Mouse (Mus musculus) kidney, adult 2 months (tissue): ENCODE results near the gene Tmem161a.

ENCODE experiments used
- CTCF ChIP-seq: fragments of 200-500 bp; conservative IDR thresholded peaks from 2 replicates; pipeline ENCODE4 v1.5.1; 2011; ENCODE audit warnings: low read depth, mild to moderate bottlenecking, control low read depth, low read length, moderate library complexity, mixed read lengths; ENCODE audit not compliant: insufficient read depth, insufficient read length
- POLR2A ChIP-seq: fragments of 200-500 bp; IDR thresholded peaks from one replicate; pipeline ENCODE4 v1.6.1; 2011; ENCODE audit warnings: low read depth, low read length, control low read depth

- TF ChIP-seq CTCF (no peak), POLR2A (no peak)
These were observed 32.2 kb upstream of the Tmem161a start for GRCm38 (mm10) chr8:70139981-70140380.
